Mouse (Mus musculus) cerebellum, adult 11-12 months (tissue): ENCODE measurements around the gene Mtss1l.
A peak's percentile ranks its signal among the peaks of the same experiment; 100 is the strongest.

Source experiments
- DNase-seq: peaks from one replicate; pipeline ENCODE4 v3.0.0; 2022

The Mtss1l gene

DNA sequence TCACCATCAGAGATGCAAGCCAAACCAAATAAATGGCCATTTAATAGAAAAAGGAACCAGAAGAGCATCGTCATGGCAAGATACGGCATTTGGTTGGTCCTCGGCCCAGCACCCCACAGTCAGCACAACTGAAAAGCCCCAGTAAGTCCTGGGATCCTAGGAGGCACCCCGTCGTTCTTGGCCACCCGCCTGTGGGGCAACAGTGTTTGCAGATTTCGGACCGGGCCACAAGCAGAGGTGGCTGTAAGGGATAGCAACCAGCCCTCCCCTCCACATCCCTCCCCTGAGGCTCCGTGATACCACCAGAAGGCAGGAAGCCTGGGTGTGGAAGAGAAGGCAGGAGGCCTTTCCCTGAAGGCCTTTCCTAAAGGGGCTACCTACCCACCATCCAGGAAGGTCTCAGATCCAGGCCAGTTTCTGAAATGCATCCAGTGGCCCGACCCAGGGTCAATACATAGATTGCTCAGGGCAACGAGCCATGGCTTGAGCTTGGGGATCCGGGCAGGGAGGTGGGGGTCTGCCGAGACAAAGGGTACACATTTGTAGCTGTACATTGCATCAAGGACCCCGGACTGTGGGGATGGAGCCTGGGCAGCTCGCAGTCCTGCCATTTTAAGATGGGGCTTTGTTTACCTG lies 20.7 kb downstream of the Mtss1l start:
- DNase-seq: no peak

- DNase-seq: no peak
These were observed 21.2 kb downstream of the Mtss1l start for GRCm38 (mm10) chr8:110742452-110742818.

DNA sequence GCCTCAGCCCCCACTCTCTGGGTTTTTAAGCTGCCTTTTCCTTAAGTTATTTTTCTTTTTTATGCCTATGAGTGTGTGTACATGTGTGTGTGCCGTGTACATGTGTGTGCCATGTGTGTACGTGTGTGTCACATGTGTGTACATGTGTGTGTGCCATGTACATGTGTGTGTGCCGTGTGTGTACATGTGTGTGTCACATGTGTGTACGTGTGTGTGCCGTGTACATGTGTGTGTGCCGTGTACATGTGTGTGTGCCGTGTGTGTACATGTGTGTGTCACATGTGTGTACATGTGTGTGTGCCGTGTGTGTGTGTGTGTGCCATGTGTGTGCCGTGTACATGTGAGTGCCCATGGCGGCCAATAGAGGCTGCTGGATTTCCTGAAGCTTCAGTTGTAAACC lies 23.9 kb downstream of the Mtss1l start:
- DNase-seq: no peak

DNA sequence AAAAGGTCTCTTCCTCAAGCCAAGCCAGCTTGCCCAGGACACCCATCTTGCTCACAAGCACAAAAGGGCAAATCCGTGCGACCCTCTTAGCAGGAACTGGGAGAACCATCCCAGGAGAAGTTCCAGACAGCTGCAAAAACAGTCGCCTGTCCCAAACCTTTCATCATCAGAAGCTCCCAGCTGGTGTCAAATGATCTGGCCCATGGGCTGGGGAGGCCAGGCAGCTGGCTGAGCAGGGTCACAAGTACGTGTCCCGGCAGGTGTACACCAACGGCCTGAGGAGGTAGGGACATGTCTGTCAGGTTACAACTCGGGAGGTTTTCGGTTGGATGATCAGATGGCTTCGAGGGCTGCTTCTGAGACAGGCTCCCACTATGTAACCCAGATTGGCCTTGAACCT lies 25.4 kb downstream of the Mtss1l start:
- no peak for DNase-seq

GRCm38 (mm10) chr8:110749500-110750170 lies 28.4 kb downstream of the Mtss1l start:
- DNase-seq: no peak

DNA sequence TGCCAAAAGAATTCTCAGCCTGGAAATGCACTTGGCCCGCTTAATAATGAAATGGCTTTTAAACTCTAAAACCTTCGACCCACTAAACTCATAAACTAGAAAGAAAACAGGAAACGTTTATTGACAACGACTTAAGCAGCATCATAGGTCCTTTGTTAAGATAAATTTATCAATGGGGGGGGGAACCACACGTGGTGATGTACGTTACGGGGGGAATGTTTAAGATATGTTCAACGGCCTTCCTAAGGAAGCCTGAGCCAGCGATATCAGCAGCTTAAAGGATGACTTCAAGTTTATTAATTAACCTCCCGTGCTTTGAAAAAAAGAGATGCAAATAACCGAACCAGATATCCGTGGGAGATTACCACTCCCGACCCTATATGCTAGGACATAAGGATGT lies 29.0 kb downstream of the Mtss1l start:
- no peak for DNase-seq

- no peak for DNase-seq
These were observed 30.2 kb downstream of the Mtss1l start for GRCm38 (mm10) chr8:110751490-110751889.

- DNase-seq: no peak
These were observed 33.4 kb downstream of the Mtss1l start for GRCm38 (mm10) chr8:110754713-110755112.

- no peak for DNase-seq
These were observed 34.4 kb downstream of the Mtss1l start for GRCm38 (mm10) chr8:110755511-110756170.

DNA sequence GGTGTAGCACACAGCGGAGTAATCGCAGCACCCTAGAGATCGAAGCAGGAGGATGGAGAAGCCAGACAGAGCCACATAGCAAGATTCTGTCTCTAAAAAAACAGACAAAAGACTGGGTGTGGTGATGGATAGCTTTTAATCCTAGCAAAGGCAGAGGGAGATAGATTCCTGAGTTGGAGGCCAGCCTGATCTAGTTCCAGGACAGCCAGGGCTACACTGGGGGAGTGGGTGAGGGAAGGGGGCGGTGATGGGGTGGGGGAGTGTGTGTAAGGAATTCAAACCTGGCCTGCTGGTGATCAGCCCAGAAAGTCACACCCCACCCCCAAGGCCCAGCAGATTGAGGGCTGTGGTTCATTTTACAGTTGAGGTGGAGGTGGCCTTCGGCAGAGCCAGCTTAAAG lies 34.9 kb downstream of the Mtss1l start:
- no peak for DNase-seq

- no peak for DNase-seq
These were observed 39.1 kb downstream of the Mtss1l start for GRCm38 (mm10) chr8:110760280-110760940.

- no peak for DNase-seq
These were observed 39.9 kb downstream of the Mtss1l start for GRCm38 (mm10) chr8:110761185-110761584.

DNA sequence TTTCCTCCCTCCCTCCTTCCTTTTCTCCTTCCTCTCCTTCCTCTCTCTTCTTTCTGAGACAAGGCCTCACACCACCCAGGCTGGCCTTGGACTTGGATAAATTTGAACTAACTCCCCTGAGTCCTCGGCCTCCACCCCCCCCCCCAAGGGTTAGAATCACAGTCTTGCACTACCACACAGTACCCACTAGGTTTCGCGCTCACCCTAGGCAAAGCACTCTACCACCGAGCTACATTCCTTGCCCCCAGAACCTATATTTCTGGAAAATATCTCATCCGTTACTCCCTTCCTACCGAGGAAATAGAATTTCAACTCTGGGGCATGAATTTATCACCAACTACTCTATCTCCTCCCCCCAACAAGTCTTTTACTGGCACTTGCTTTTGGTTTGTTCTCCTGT lies 40.7 kb downstream of the Mtss1l start:
- DNase-seq: no peak

DNA sequence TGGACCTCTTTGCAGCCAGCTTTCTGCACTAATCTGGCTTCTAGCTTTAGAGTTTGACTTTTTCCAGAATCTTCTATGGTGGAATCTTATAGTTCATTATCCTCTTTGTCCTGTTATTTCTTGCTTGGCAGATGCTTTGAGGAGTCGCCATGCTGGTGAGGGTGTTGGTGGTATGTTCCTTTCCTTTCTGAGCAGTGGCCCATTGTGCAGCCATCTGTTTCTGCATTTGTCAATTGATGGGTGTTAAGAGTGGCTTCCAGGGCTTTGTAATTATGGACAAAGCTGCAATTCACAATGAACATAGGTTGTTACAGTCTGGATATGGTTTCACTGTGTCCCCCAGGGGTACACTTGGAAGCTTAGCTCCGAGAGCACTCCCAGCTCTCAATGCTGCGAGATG lies 43.4 kb downstream of the Mtss1l start:
- peak; percentile 52 for DNase-seq

DNA sequence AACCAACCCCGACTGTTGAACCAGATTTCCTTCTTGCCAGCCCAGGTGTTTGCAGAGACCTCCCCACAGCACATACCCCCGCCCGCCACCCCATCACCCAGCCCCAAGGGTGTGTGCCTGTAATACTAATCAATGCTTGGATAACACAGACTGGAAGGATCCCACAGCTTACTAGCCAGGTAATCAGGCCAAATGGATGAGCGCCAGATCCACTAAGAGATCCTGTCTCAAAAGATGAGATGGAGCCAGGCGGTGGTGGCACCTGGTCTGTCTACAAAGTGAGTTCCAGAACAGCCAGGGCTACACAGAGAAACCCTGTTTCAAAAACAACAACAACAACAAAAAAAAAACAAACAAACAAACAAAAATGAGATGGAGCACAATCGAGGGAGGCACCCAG lies 46.0 kb downstream of the Mtss1l start:
- no peak for DNase-seq

DNA sequence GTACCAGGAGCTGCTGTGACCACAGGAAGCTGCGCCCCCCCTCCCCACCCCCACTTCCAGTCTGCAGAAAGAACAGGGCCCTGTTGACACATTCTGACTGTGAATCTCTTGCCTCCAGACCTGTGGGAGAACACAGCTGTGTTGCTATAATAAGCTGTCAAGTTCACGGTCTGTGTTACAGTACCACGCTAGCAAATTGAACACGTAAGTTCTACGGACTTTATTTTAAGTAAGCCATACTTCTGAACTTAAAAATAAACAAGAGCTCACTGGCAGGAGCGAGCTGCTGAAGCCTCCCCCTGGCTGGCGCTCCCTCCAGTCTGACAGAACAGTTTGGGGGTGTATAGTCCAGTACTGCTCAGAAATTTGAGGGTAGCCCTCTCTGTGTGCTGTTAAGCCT lies 51.2 kb downstream of the Mtss1l start:
- DNase-seq: no peak

- no peak for DNase-seq
These were observed 52.8 kb downstream of the Mtss1l start for GRCm38 (mm10) chr8:110774047-110774446.

DNA sequence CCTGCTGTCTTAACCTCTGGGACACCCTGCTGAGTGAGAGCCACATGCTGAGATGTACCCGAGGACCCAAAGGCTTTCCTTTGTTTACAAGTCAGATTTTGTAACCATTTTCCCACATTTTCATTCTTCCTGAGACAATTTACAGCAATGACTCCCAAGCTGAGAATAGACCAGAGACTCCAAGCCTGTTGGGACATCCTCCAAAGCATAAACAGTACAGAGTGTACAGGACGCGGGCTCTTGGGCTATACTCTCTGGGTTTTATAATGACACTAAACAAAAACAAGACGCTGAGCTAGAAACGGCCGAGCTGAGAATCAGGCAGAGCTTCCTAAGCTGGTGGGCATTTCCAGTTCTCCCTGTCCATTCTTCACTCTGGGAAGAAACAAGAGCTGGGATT lies 53.4 kb downstream of the Mtss1l start:
- DNase-seq: no peak

GRCm38 (mm10) chr8:110775316-110775715 lies 54.0 kb downstream of the Mtss1l start:
- DNase-seq: no peak

DNA sequence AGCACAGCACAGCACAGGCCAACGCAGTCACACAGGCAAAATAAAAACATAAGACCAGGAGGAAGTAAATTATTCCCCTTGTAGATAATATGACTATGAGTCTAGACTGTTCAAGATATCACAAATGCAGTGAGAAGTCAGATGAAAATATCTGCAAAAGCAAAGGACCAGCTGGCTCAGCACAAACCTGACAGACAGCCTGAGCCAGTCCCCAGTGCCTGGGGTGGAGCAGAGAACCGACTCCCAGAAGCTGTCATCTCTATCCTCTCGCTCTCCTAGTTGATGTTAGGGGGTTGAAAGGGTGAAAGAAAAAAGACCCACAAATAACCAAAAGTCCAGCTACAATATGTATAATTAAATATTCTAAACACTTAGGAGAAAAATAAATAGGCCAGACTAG lies 54.4 kb downstream of the Mtss1l start:
- DNase-seq: no peak

- DNase-seq: no peak
These were observed 55.1 kb downstream of the Mtss1l start for GRCm38 (mm10) chr8:110776335-110776734.

- DNase-seq: no peak
These were observed 58.8 kb downstream of the Mtss1l start for GRCm38 (mm10) chr8:110779924-110780718.

DNA sequence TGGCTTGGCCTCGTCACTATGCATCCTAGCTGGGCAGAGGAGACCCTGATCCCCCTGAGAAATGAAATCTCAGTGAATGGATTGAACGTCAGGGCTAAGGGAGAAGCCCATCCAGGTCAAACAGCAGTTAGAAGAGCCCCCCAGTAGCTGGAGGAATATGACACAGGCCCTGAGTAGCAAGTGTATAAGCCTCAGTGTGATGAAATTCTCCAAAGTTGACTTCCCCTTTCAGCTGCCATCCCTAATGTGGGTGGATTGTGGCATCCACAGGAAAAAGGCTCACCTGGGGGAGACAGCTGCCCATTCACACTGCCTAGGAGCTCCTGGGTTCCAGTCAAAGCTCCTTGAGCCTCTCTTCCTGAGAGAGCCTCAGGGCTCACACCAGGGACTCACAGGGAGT lies 64.1 kb downstream of the Mtss1l start:
- DNase-seq: no peak
